Mouse (Mus musculus) heart, embryonic 14.5 days (tissue): ENCODE results near the gene Cldn7. TPM values are rescaled to one million over a fixed set of nuclear protein-coding genes. Genes with fewer than 3 reads are reported as not detected.

ENCODE experiments used
- ATAC-seq: fragments of 200-750 bp; cut with Nextera tagmentation; 2 replicates; pipeline ENCODE4 v1.8.0; 2017; ENCODE audit warnings: low read depth, moderate TSS enrichment; ENCODE audit not compliant: insufficient number of reproducible peaks, insufficient read depth, low FRiP score
- H3K27ac ChIP-seq, 2 experiments: fragments of 200-500 bp in 1 of 2; fragments of 300-500 bp in 1 of 2; sonication (generic) in 1 of 2; replicated peaks in 1 of 2; 2 replicates each; pipeline ENCODE4 v1.5.1; 2012 to 2014; ENCODE audit warnings: low read depth in 2 of 2, low read length in 2 of 2, control low read depth in 1 of 2, mild to moderate bottlenecking in 1 of 2, mixed read lengths in 1 of 2; ENCODE audit not compliant: control insufficient read depth in 1 of 2, insufficient read depth in 1 of 2
- H3K27me3 ChIP-seq: fragments of 300-500 bp; sonication (generic); 2 replicates; pipeline ENCODE4 v1.6.1; 2014; ENCODE audit warnings: mild to moderate bottlenecking, low read length, control low read depth; ENCODE audit not compliant: control insufficient read depth, insufficient read depth
- H3K36me3 ChIP-seq: fragments of 300-500 bp; sonication (generic); 2 replicates; pipeline ENCODE4 v1.6.1; 2014; ENCODE audit warnings: mild to moderate bottlenecking, control low read depth, low read length, mixed read lengths; ENCODE audit not compliant: control insufficient read depth, insufficient read depth
- H3K4me1 ChIP-seq, 2 experiments: fragments of 200-500 bp in 1 of 2; fragments of 300-500 bp in 1 of 2; sonication (generic) in 1 of 2; 2 replicates each; pipeline ENCODE4 v1.6.1; 2012 to 2014; ENCODE audit warnings: low read length in 2 of 2, control low read depth in 1 of 2, mixed read lengths in 1 of 2; ENCODE audit not compliant: control insufficient read depth in 2 of 2, insufficient read depth in 2 of 2
- H3K4me2 ChIP-seq: fragments of 300-500 bp; sonication (generic); 2 replicates; pipeline ENCODE4 v1.6.1; 2014; ENCODE audit warnings: mild to moderate bottlenecking, low read length
- H3K4me3 ChIP-seq, 2 experiments: fragments of 200-500 bp in 1 of 2; fragments of 300-500 bp in 1 of 2; sonication (generic) in 1 of 2; 2 replicates each; pipeline ENCODE4 v1.5.1; 2012 to 2014; ENCODE audit warnings: low read length in 2 of 2, mild to moderate bottlenecking in 2 of 2, control low read depth in 1 of 2, low read depth in 1 of 2, moderate library complexity in 1 of 2; ENCODE audit not compliant: control insufficient read depth in 1 of 2, insufficient read depth in 1 of 2
- H3K9ac ChIP-seq: fragments of 300-500 bp; sonication (generic); 2 replicates; pipeline ENCODE4 v1.6.1; 2014; ENCODE audit warnings: mild to moderate bottlenecking, low read length
- H3K9me3 ChIP-seq: fragments of 300-500 bp; sonication (generic); 2 replicates; pipeline ENCODE4 v1.6.1; 2016; ENCODE audit warnings: low read length, control low read depth; ENCODE audit not compliant: control insufficient read depth
- WGBS: fragments of 180-500 bp; shearing (Covaris S2); extraction: QIAGEN DNeasy Blood & Tissue Kit; methylation state at CpG from one replicate; pipeline ENCODE4 v1.1.7; 2014; 5-methylcytosine and 5-hydroxymethylcytosine counted together
- polyA plus RNA-seq: library from polyadenylated mRNA; unstranded; fragments of >200 nt; fragmentation: Nextera tagmentation; extraction: Ambion mirVana; gene quantifications from 2 replicates; pipeline ENCODE4 v1.2.1, GENCODE M21; 2014

Cldn7 gene
- polyA plus RNA-seq, 1 experiment from 2014 or later: 2.4 TPM

DNA sequence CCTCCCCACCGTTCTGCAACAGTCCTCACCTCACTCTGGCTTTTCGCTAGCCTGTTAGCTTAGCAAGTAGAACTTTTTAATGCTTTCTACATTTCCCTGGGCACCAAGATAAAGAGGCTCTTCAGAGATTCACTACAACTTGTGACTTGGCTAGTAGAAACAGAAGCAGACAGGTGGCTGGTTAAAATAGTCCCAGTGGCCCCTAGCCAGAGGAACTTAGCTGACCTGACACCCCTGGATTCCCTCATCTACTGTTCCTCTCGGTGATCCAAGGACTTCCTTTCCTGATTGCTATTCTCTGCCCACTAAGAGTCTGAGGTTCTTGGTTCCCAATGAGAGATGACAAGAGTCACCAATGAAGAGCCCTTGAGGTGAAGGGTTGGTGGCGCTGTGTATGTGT is 18.8 kb downstream of the Cldn7 start:
- H3K36me3 ChIP-seq: peaks cover 57% of the 10 kb centered on the region
- no peak for ATAC-seq
- peak overlapping the region; percentile 99 for H3K9ac ChIP-seq
- H3K27ac ChIP-seq: peak overlapping the region in 1 of 2 experiments; percentile 99; a peak in 3 of 4 replicates
- peak overlapping the region; percentile 80 for H3K4me2 ChIP-seq
- H3K4me1 ChIP-seq: peaks cover 11 to 24% of the 10 kb centered on the region in 2 experiments
- peak overlapping the region in 1 of 2 experiments; percentile 99; a peak in 2 of 4 replicates for H3K4me3 ChIP-seq
- 74% methylated on average over 4 of the region's 4 CpGs for WGBS
- no peaks in the 10 kb centered on the region for H3K27me3 ChIP-seq
- no peaks in the 10 kb centered on the region for H3K9me3 ChIP-seq

DNA sequence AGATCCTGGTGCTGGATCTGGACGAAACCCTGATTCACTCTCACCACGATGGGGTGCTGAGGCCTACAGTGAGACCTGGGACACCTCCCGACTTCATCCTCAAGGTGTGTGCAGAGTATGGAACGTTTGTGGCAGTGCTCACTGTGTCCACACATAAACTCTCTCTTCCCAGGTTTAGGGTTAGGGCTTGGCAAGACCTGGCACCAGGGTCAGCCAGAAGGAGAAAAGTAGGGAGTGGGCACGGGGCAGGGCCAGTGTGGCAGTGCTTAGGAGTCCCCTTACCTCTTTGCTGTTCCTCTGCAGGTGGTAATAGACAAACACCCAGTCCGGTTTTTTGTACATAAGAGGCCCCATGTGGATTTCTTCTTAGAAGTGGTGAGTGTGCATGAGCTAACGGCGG is 19.9 kb downstream of the Cldn7 start:
- Histone ChIP-seq H3K4me2 (no peak overlapping the region), H3K9me3 (no peaks in the 10 kb centered on the region), H3K4me1 (peaks cover 11 to 22% of the 10 kb centered on the region in 2 experiments), H3K4me3 (no peak overlapping the region), H3K27me3 (no peaks in the 10 kb centered on the region), H3K27ac (no peak overlapping the region), H3K9ac (no peak overlapping the region), H3K36me3 (peaks cover 61% of the 10 kb centered on the region)
- WGBS: 85% methylated on average over 8 of the region's 8 CpGs
- ATAC-seq: no peak

DNA sequence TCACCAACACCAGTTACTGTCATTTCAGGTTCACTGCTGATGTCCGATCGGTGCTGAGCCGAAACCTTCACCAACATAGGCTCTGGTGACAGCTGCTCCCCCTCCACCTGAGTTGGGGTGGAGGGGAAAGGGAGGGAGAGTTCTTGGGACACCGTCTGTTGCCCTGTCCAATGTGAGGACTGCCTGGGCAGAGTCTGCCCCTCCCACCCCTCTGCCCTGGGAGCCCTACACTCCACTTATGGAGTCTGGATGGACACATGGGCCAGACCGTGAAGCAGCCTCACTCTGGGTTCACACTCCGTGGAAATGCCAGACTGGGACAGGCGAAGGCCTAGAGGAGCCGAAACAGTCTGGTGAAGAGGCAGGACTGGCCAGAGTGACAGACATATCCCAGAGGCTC is 25.4 kb downstream of the Cldn7 start:
- 79% methylated on average over 8 of the region's 8 CpGs for WGBS
- Histone ChIP-seq H3K4me1 (peaks cover 4 to 9% of the 10 kb centered on the region in 2 experiments), H3K27ac (peak overlapping the region in 1 of 2 experiments; percentile 95; a peak in 2 of 4 replicates), H3K4me3 (no peak overlapping the region), H3K9me3 (no peaks in the 10 kb centered on the region), H3K4me2 (no peak overlapping the region), H3K36me3 (peaks cover 77% of the 10 kb centered on the region), H3K27me3 (no peaks in the 10 kb centered on the region), H3K9ac (peak overlapping the region; percentile 55; the same call in 1 of the 2 replicates)
- ATAC-seq: no peak

DNA sequence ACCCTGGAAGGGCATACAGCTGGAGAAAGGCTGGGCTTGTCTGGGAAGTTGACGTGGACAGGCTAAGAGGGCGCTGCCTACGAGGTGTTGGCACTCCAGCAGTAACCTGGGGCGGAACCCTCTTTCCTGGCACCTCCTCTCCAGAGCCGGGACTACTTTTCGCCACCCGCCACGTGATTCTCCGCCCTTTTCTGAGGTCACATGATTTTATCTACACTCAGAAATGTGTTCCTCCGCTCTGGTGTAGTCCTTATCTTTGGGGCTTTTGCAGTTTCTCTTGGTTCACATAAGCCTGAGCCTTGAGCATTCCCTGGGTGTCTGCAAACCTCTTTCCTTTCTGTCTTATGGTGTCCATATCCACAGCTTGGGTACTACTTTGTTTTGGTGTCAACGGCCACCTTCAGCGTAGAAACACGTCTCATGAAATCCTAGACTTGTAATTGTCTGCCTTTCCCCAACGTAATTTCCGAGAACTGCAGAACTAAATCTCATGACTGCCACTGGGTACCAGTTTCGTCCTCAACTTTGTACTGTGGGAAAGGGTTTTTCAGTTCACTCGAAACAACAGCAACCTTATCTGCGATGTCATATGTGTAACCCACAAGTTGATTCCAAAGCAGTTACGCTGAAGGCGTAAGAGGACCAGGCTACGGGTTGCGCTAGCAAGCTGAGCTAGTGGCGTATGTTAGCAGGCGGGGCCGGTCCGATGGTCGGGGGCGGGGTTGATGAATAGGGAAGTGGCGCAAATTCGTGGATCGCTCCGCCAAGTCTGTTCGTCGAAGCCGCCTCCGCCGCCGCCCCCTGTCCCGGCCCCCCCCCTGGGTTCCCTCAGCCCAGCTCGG is 26.5 kb downstream of the Cldn7 start, which contains the start of gene Gabarap:
Gabarap (plus strand) TSS at position 294 of the 842 bp plus-strand sequence.
- H3K4me2 ChIP-seq: peak within 1 kb of the TSS; percentile 74
- peak within 1 kb of the TSS; percentile 92 for H3K9ac ChIP-seq
- H3K36me3 ChIP-seq: peaks cover 66% of the 10 kb centered on the region
- under 1% methylated on average over 40 of the region's 40 CpGs for WGBS
- peaks cover 4 to 9% of the 10 kb centered on the region in 2 experiments for H3K4me1 ChIP-seq
- no peaks in the 10 kb centered on the region for H3K27me3 ChIP-seq
- peak; percentile 74 for ATAC-seq
- no peaks in the 10 kb centered on the region for H3K9me3 ChIP-seq
- H3K27ac ChIP-seq: peak within 1 kb of the TSS; percentile 95 to 98
- peak within 1 kb of the TSS; percentile 79 to 92 for H3K4me3 ChIP-seq

DNA sequence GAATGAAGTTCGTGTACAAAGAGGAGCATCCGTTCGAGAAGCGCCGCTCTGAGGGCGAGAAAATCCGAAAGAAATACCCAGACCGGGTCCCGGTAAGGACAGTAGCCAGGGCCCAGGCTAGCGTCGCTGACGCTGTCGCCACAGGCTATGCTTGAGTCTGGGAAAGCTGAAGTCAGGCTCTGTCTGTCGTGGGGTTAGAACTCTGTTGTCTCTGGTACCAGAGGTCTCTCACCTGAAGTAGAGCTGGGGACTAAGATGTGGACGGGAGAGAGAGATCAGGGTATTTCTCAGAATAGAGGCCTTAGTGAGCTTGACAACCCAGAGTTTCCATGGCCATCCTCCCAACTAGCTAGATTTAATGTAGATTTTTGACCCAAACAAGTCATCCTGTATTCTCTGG is 27.1 kb downstream of the Cldn7 start:
- 0% methylated on average over 15 of the region's 15 CpGs for WGBS
- H3K9ac ChIP-seq: peak overlapping the region; percentile 92
- no peaks in the 10 kb centered on the region for H3K27me3 ChIP-seq
- no peaks in the 10 kb centered on the region for H3K9me3 ChIP-seq
- H3K4me2 ChIP-seq: peak overlapping the region; percentile 74
- peak overlapping the region; percentile 79 to 92 for H3K4me3 ChIP-seq
- H3K27ac ChIP-seq: peak overlapping the region; percentile 78 to 95
- no peak for ATAC-seq
- peaks cover 60% of the 10 kb centered on the region for H3K36me3 ChIP-seq
- peaks cover 4 to 9% of the 10 kb centered on the region in 2 experiments for H3K4me1 ChIP-seq

DNA sequence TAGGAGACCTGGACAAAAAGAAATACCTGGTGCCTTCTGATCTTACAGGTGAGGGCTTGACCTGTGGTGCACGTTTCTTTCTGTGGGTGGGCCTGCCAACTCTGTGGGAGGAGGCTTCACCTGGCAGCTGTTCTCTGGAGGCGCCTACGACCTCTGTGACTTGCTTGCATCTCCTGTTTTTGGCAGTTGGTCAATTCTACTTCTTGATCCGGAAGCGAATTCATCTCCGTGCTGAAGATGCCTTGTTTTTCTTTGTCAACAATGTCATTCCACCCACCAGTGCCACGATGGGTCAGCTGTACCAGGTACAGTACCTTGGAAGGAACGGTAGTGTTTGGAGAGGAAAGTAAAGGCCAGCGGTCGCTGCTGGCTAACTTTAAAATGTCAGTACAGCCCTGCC is 27.8 kb downstream of the Cldn7 start:
- Histone ChIP-seq H3K4me1 (peaks cover 4 to 11% of the 10 kb centered on the region in 2 experiments), H3K36me3 (peaks cover 53% of the 10 kb centered on the region), H3K9me3 (no peaks in the 10 kb centered on the region), H3K9ac (peak overlapping the region; percentile 92), H3K27me3 (no peaks in the 10 kb centered on the region), H3K27ac (no peak overlapping the region), H3K4me3 (peak overlapping the region; percentile 35 to 79), H3K4me2 (peak overlapping the region; percentile 74)
- 73% methylated on average over 10 of the region's 10 CpGs for WGBS
- no peak for ATAC-seq

DNA sequence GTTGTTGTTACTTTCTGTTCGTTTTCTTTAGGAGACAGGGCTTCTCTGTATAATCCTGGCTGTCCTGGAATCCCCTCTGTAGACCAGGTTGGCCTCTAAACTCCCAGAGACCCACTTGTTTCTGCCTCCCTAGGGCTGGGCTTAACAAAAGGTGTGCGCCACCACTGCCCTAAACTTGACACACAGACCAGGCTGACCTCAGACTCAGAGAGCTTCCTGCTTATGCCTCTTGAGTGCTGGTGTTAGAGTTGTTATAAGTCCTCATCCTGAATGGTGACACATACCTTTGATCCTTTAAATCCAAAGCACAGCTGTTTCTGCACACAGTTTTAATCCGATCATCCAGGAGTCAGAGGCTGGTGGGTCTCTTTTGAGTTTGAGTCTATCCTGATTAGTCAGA is 28.4 kb downstream of the Cldn7 start:
- peak overlapping the region in 1 of 2 experiments; percentile 79; a peak in 2 of 4 replicates for H3K4me3 ChIP-seq
- H3K27me3 ChIP-seq: no peaks in the 10 kb centered on the region
- no peak overlapping the region for H3K27ac ChIP-seq
- peaks cover 51% of the 10 kb centered on the region for H3K36me3 ChIP-seq
- 79% methylated on average over 3 of the region's 3 CpGs for WGBS
- no peak for ATAC-seq
- H3K9ac ChIP-seq: peak overlapping the region; percentile 92; the same call in 1 of the 2 replicates
- no peaks in the 10 kb centered on the region for H3K9me3 ChIP-seq
- H3K4me2 ChIP-seq: peak overlapping the region; percentile 74
- peaks cover 4 to 16% of the 10 kb centered on the region in 2 experiments for H3K4me1 ChIP-seq
